Mouse (Mus musculus): ENCODE measurements around the gene Cds1. TPM values are rescaled to one million over a fixed set of nuclear protein-coding genes. Genes with fewer than 3 reads are reported as not detected.

Cds1 gene
- polyA plus RNA-seq, 1 experiment from 2014 or later = 2.2 TPM

DNA sequence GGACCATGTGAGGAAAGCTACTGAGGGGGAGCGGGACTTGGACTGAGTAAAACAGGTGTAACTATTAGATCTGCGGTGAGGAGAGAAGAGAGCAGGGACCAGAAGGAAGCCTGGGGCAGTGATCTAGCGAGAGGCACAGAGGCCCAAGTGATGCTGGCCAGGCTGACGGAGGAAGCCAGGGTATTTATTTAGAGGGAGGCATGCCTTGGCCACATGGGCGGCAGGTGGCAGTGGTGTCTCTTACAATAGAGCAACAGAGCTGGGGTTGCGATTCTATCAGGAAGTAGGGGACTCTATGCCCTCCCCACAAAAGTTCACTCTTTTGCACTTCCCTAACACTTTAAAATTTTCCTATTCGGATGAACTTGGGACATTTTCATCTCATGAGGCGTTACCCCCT is 97.7 kb downstream of the Cds1 start:
- Histone ChIP-seq H3K27ac (ENCODE audit: low read depth) (no peak overlapping the region), H3K4me3 (ENCODE audit: low read depth, low read length) (no peak overlapping the region), H3K27me3 (ENCODE audit: insufficient read depth, low read length) (no peaks in the 10 kb centered on the region), H3K4me2 (no peak overlapping the region), H3K36me3 (ENCODE audit: insufficient read depth) (peaks cover 87% of the 10 kb centered on the region), H3K4me1 (ENCODE audit: insufficient read depth) (no peaks in the 10 kb centered on the region), H3K9me3 (ENCODE audit: low read depth, low read length) (no peaks in the 10 kb centered on the region), H3K9ac (no peak overlapping the region)
- DNase-seq (no peak), ATAC-seq (ENCODE audit: insufficient read depth) (no peak)
- WGBS = 82% methylated on average over 8 of the region's 8 CpGs
- no peak for TF ChIP-seq CTCF (IDR thresholded peaks at IDR 0.05; ENCODE audit: low read depth)

DNA sequence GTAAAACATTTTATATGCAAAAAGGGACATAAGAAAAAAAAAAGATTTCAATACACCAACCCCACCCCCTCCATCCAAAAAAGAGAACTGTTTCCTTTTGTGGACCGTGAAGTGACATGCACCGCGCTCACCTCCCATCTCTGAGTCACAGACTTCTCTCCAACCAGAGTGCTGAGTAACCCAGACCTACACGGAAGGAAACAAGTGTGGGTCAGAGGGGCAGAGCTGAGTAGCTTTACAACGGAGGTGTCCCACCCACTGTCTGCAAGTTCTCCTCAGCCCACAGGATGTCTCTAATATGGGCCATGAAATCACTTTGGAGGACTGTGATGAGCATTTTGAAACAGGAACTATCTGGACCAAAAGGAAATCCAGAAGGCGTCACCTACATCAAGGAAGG is 99.0 kb downstream of the Cds1 start:
- no peaks in the 10 kb centered on the region for H3K4me1 ChIP-seq (ENCODE audit: insufficient read depth)
- ATAC-seq (ENCODE audit: insufficient read depth) (no peak), DNase-seq (no peak)
- no peak overlapping the region for H3K27ac ChIP-seq (ENCODE audit: low read depth)
- no peaks in the 10 kb centered on the region for H3K27me3 ChIP-seq (ENCODE audit: insufficient read depth, low read length)
- TF ChIP-seq CTCF (IDR thresholded peaks at IDR 0.05; ENCODE audit: low read depth) = no peak
- H3K36me3 ChIP-seq (ENCODE audit: insufficient read depth) = peaks cover 90% of the 10 kb centered on the region
- 86% methylated on average over 6 of the region's 6 CpGs for WGBS
- no peak overlapping the region for H3K4me3 ChIP-seq (ENCODE audit: low read depth, low read length)
- no peaks in the 10 kb centered on the region for H3K9me3 ChIP-seq (ENCODE audit: low read depth, low read length)
- no peak overlapping the region for H3K4me2 ChIP-seq
- H3K9ac ChIP-seq = no peak overlapping the region

DNA sequence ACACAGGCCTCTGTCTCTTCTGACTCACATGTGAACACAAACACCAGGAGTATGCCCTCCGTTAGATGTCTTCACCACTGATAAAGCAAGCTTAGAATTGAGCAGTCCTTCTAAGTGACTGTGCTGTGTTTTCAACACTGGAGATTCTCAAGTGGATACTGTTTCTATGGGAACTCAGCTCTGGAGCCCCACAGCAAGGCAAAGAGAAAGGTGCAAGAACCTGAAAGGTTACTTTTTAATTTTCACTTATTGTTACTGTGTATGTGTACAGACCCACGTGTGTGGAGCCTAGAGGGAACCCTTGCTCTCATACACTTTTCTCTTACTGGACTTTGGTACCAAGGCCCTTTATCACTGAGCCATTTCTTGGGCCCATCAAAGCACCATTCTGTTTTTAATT is 101.8 kb downstream of the Cds1 start:
- no peak for TF ChIP-seq CTCF (IDR thresholded peaks at IDR 0.05; ENCODE audit: low read depth)
- Histone ChIP-seq H3K27ac (ENCODE audit: low read depth) (no peak overlapping the region), H3K4me3 (ENCODE audit: low read depth, low read length) (no peak overlapping the region), H3K9me3 (ENCODE audit: low read depth, low read length) (no peaks in the 10 kb centered on the region), H3K9ac (no peak overlapping the region), H3K4me1 (ENCODE audit: insufficient read depth) (no peaks in the 10 kb centered on the region), H3K4me2 (no peak overlapping the region), H3K27me3 (ENCODE audit: insufficient read depth, low read length) (no peaks in the 10 kb centered on the region), H3K36me3 (ENCODE audit: insufficient read depth) (peaks cover 93% of the 10 kb centered on the region)
- DNase-seq = no peak
- WGBS = 53% methylated on average over 2 of the region's 2 CpGs
- no peak for ATAC-seq (ENCODE audit: insufficient read depth)

Other genes starting within 250 kb of the Cds1 start
- gene Nkx6-1, start 100.1 kb upstream of the Cds1 start, polyA plus RNA-seq (2014; fragmentation: Nextera tagmentation; extraction: Ambion mirVana) = 0.08 and 0.16 TPM in 2 replicates

All from lung, embryonic 14.5 days (tissue).